Comparison of ENCODE assay signal across 8 mouse cellular contexts in genomic region chr8:70862824-70863641, GRCm38 (mm10). TPM values are rescaled to one million over a fixed set of nuclear protein-coding genes. Genes with fewer than 3 reads are reported as not detected.
A peak's percentile ranks its signal among the peaks of the same experiment; 100 is the strongest.
DNase-seq lines count a peak whose midpoint lies in the region; ATAC-seq and TF ChIP-seq lines count a peak whose summit lies in the region.

Kcnn1 (minus strand) TSS chr8:70863258.

- H3K9ac ChIP-seq in neural tube, embryonic 11.5 days (ENCODE audit: low read length), result peak within 1 kb of the TSS; percentile 58

- H3K4me2 ChIP-seq in neural tube, embryonic 11.5 days (ENCODE audit: low read depth), result peak within 1 kb of the TSS; percentile 96

- TF ChIP-seq POLR2A in cortical plate, adult 2 months (IDR thresholded peaks at IDR 0.05; ENCODE audit: extremely low read depth, insufficient read depth, low read length), result no peak

- H3K4me3 ChIP-seq in cortical plate, adult 2 months (ENCODE audit: insufficient read depth, low read length), result peak within 1 kb of the TSS; percentile 31
- H3K4me3 ChIP-seq in heart, embryonic 10.5 days, result peak within 1 kb of the TSS; percentile 65
- peak within 1 kb of the TSS; percentile 56 for H3K4me3 ChIP-seq in neural tube, embryonic 11.5 days (ENCODE audit: low read depth, low read length)

- DNase-seq in left cerebral cortex, adult 18-20 months (ENCODE audit: low spot score in 2 of 2), result no peak
- DNase-seq in left cerebral cortex, adult 11 months (ENCODE audit: low spot score), result no peak
- DNase-seq in heart, embryonic 10.5 days (ENCODE audit: low spot score), result no peak
- no peak for DNase-seq in left cerebral cortex, postnatal 14 days (ENCODE audit: low spot score in 2 of 2)
- peak; percentile 69 for DNase-seq in neural tube, embryonic 11.5 days (ENCODE audit: low spot score)
- no peak for DNase-seq in urinary bladder, adult 2 months (ENCODE audit: low spot score)
- DNase-seq in T-cell, adult 2 months (ENCODE audit: low spot score), result no peak

- H3K9me3 ChIP-seq in heart, embryonic 10.5 days, result no peaks in the 10 kb centered on the region
- H3K9me3 ChIP-seq in neural tube, embryonic 11.5 days (ENCODE audit: control insufficient read depth, low read length), result no peaks in the 10 kb centered on the region

- H3K4me1 ChIP-seq in cortical plate, adult 2 months (ENCODE audit: control insufficient read depth, insufficient read depth, low read length), result no peaks in the 10 kb centered on the region; the same call in 1 of the 2 replicates
- H3K4me1 ChIP-seq in heart, embryonic 10.5 days, result peaks cover 58% of the 10 kb centered on the region
- peaks cover 33% of the 10 kb centered on the region for H3K4me1 ChIP-seq in neural tube, embryonic 11.5 days (ENCODE audit: control insufficient read depth, insufficient read depth, low read length)

- peaks cover 54% of the 10 kb centered on the region for H3K27me3 ChIP-seq in heart, embryonic 10.5 days (ENCODE audit: insufficient read depth, poor library complexity, severe bottlenecking)
- H3K27me3 ChIP-seq in neural tube, embryonic 11.5 days (ENCODE audit: control insufficient read depth, insufficient read depth, low read length), result peaks cover 17% of the 10 kb centered on the region

- under 1% methylated on average over 55 of the region's 55 CpGs for WGBS in heart, embryonic 10.5 days
- WGBS in neural tube, embryonic 11.5 days, result under 1% methylated on average over 55 of the region's 55 CpGs

- intact Hi-C loops in left cerebral cortex, postnatal 14 days (cut with DNase I), result no loop called here

- no peak within 1 kb of the TSS; the same call in 1 of the 2 replicates for H3K27ac ChIP-seq in cortical plate, adult 2 months (ENCODE audit: insufficient read depth, low read length)
- H3K27ac ChIP-seq in heart, embryonic 10.5 days, result peak within 1 kb of the TSS; percentile 90
- peak within 1 kb of the TSS; percentile 83 for H3K27ac ChIP-seq in neural tube, embryonic 11.5 days (ENCODE audit: low read depth, low read length)

- H3K36me3 ChIP-seq in heart, embryonic 10.5 days, result peaks cover 6% of the 10 kb centered on the region
- H3K36me3 ChIP-seq in neural tube, embryonic 11.5 days (ENCODE audit: control insufficient read depth, insufficient read depth, low read length), result peaks cover 4% of the 10 kb centered on the region; the same call in 1 of the 2 replicates

- ATAC-seq in neural tube, embryonic 11.5 days (ENCODE audit: insufficient read depth, low FRiP score, low TSS enrichment), result no peak; the same call in 1 of the 2 replicates

- TF ChIP-seq CTCF in cortical plate, adult 2 months (IDR thresholded peaks at IDR 0.05; ENCODE audit: extremely low read depth, insufficient read depth, low read length), result no peak

RNA-seq across cellular contexts. Expression of gene Kcnn1, which starts in this region (rescaled TPM):
- 10 to 100 TPM; 17.4 to 19.3 TPM for total RNA-seq in left cerebral cortex, adult 18-20 months (2021)
- polyA plus RNA-seq in cortical plate, adult 2 months (2012; rRNA removed), result 30.2 and 36.0 TPM in 2 replicates
- polyA plus RNA-seq in heart, embryonic 10.5 days (2016; fragmentation: Nextera tagmentation; extraction: Ambion mirVana), result 1.1 and 1.6 TPM in 2 replicates
- 10 to 100 TPM; 17.2 to 19.2 TPM for total RNA-seq in left cerebral cortex, postnatal 14 days (2021)
- 14.0 and 14.1 TPM in 2 replicates for polyA plus RNA-seq in neural tube, embryonic 11.5 days (2014; fragmentation: Nextera tagmentation; extraction: Ambion mirVana)
- polyA plus RNA-seq in urinary bladder, adult 2 months (2012; rRNA removed), result 5.5 and 5.6 TPM in 2 replicates
